Mouse (Mus musculus) liver, embryonic 14.5 days (tissue): ENCODE data around the gene Bves.

Source experiments
- CTCF ChIP-seq: IDR thresholded peaks from 2 replicates; pipeline ENCODE4 v1.5.1; 2016; ENCODE audit warnings: antibody characterized with exemption, low read depth, control low read depth
- EP300 ChIP-seq: IDR thresholded peaks from 2 replicates; pipeline ENCODE4 v1.6.1; 2016; ENCODE audit warnings: antibody characterized with exemption, low read depth

- TF ChIP-seq CTCF (no peak), EP300 (no peak)
Observed at GRCm38 (mm10) chr10:45363396-45363795, 27.8 kb downstream of the Bves start.
